Mouse (Mus musculus) liver, postnatal 0 days (tissue): Measurements from ENCODE around the gene Plxnd1. TPM values are rescaled to one million over a fixed set of nuclear protein-coding genes. Genes with fewer than 3 reads are reported as not detected.

Source experiments
- ATAC-seq: fragments of 200-750 bp; cut with Nextera tagmentation; 2 replicates; pipeline ENCODE4 v1.8.0; 2017; ENCODE audit warnings: mild to moderate bottlenecking, moderate library complexity
- DNase-seq: peaks from one replicate; pipeline ENCODE4 v3.0.0-alpha.2; 2016
- H3K27ac ChIP-seq: fragments of 300-500 bp; sonication (generic); 2 replicates; pipeline ENCODE4 v1.5.1; 2014; ENCODE audit warnings: antibody characterized with exemption, moderate library complexity, mild to moderate bottlenecking, low read depth
- H3K27me3 ChIP-seq: fragments of 300-500 bp; sonication (generic); 2 replicates; pipeline ENCODE4 v1.6.1; 2014; ENCODE audit warnings: low read length, control low read depth, mixed read lengths; ENCODE audit not compliant: insufficient read depth
- H3K36me3 ChIP-seq: fragments of 300-500 bp; sonication (generic); replicated peaks from 2 replicates; pipeline ENCODE4 v1.6.1; 2014; ENCODE audit warnings: mild to moderate bottlenecking, control low read depth, low read length, moderate library complexity, mixed read lengths; ENCODE audit not compliant: insufficient read depth
- H3K4me1 ChIP-seq: fragments of 300-500 bp; sonication (generic); 2 replicates; pipeline ENCODE4 v1.6.1; 2014; ENCODE audit warnings: antibody characterized with exemption, mild to moderate bottlenecking, control low read depth; ENCODE audit not compliant: insufficient read depth
- H3K4me2 ChIP-seq: fragments of 300-500 bp; sonication (generic); 2 replicates; pipeline ENCODE4 v1.6.1; 2014; ENCODE audit warnings: low read depth, mild to moderate bottlenecking, low read length, moderate library complexity, mixed read lengths
- H3K4me3 ChIP-seq: fragments of 300-500 bp; sonication (generic); 2 replicates; pipeline ENCODE4 v1.5.1; 2014; ENCODE audit warnings: low read depth, low read length
- H3K9ac ChIP-seq: fragments of 300-500 bp; sonication (generic); replicated peaks from 2 replicates; pipeline ENCODE4 v1.6.1; 2014; ENCODE audit warnings: mild to moderate bottlenecking, moderate library complexity
- H3K9me3 ChIP-seq: fragments of 300-500 bp; sonication (generic); 2 replicates; pipeline ENCODE4 v1.6.1; 2016; ENCODE audit warnings: mild to moderate bottlenecking, control low read depth, low read length, mixed read lengths
- CTCF ChIP-seq: sonication (generic); IDR thresholded peaks from 2 replicates; pipeline ENCODE4 v1.5.1; 2016; ENCODE audit warnings: antibody characterized with exemption, low read depth
- EP300 ChIP-seq: IDR thresholded peaks from 2 replicates; pipeline ENCODE4 v1.6.1; 2016; ENCODE audit warnings: antibody characterized with exemption, low read depth, mild to moderate bottlenecking
- WGBS: fragments of 180-500 bp; shearing (Covaris S2); extraction: QIAGEN DNeasy Blood & Tissue Kit; methylation state at CpG from one replicate; pipeline ENCODE4 v1.1.7; 2014; ENCODE audit not compliant: insufficient replicate concordance; 5-methylcytosine and 5-hydroxymethylcytosine counted together
- polyA plus RNA-seq: library from polyadenylated mRNA; unstranded; fragments of >200 nt; fragmentation: Nextera tagmentation; extraction: Ambion mirVana; gene quantifications from 2 replicates; pipeline ENCODE4 v1.2.1, GENCODE M21; 2015

Plxnd1 gene
- polyA plus RNA-seq, 1 experiment from 2014 or later, result 8.7 TPM

DNA sequence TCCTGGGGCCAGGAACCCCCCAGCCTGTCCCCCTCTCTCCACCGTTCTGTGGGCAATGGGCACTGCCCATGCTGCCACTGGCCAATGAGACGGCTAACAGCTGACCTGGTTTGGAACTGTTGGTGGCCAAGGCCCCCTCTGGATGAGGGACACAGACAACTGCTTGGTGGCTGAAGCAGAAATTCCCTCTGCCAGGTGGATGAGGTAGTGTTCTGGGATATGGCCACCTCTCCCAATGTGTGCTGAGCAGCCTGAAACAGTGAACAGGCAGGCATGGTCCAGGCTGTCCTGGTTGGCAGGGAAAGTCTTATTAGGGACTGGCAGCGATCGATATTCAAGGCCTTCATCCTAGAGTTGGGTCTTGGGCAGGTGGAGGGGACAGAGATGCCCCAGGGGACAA is 39.6 kb downstream of the Plxnd1 start:
- H3K27me3 ChIP-seq, result no peaks in the 10 kb centered on the region
- H3K9me3 ChIP-seq, result no peaks in the 10 kb centered on the region
- H3K36me3 ChIP-seq, result no peaks in the 10 kb centered on the region
- DNase-seq (no peak), ATAC-seq (no peak)
- no peak overlapping the region for H3K4me3 ChIP-seq
- TF ChIP-seq EP300, result no peak
- no peak overlapping the region for H3K27ac ChIP-seq
- H3K4me2 ChIP-seq, result no peak overlapping the region
- peaks cover 5% of the 10 kb centered on the region for H3K4me1 ChIP-seq
- H3K9ac ChIP-seq, result no peak overlapping the region
- 86% methylated on average over 4 of the region's 4 CpGs for WGBS

DNA sequence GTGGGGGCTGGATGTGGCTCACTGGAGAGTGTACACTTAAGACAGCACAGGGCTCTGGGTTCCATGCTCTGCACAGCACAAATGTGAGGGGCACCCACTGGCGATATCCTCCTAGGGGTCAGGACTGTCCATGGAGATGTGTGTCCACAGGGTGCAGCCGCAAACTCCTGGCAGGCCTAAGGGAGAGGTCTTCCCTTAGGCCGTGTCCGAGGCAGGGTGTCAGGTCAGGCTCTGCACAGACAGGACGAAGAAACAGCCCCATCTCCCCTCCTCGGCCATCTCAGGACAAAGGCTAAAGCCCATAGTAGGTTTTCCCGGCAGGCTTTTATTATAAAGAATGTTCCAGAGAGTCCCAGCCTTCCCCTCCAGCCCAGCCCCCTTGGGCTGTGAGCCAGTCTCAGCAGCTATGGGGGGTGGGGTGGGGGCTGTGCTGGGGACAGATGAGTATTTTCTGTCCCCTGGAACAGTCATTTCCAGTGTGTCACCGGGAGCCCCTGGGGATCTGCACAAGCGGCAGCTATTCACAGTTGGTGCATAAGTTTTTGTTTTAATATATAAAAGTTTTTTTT is 40.2 kb downstream of the Plxnd1 start:
- no peak for DNase-seq
- Histone ChIP-seq H3K4me3 (no peak overlapping the region), H3K4me2 (no peak overlapping the region), H3K27ac (no peak overlapping the region), H3K27me3 (no peaks in the 10 kb centered on the region), H3K36me3 (no peaks in the 10 kb centered on the region), H3K9ac (no peak overlapping the region), H3K9me3 (no peaks in the 10 kb centered on the region), H3K4me1 (peaks cover 5% of the 10 kb centered on the region)
- TF ChIP-seq EP300 (no peak), CTCF (no peak)
- no peak for ATAC-seq
- 83% methylated on average over 9 of the region's 9 CpGs for WGBS

DNA sequence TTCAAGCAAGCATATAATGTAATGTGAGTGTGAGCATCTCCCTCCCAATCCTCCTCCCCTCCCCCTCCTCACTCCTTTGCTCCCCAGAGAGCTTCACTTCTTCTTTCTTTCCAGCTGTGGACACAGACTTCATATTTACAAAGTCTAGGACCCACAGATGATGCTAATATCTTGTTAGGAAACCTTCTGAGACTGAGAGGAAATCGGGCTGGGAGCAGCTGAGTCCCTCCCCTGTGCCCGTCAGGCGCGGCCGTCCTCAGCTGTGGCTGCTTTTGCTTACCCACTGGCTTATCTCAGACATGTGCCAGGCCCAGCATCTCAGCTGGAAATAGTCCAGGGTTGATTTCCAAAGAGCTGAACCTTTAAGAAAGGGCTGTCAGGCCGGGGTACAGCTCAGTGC is 48.4 kb downstream of the Plxnd1 start:
- no peak overlapping the region for H3K4me3 ChIP-seq
- no peaks in the 10 kb centered on the region for H3K36me3 ChIP-seq
- H3K9me3 ChIP-seq, result no peaks in the 10 kb centered on the region
- TF ChIP-seq EP300 (no peak), CTCF (no peak)
- H3K4me1 ChIP-seq, result peaks cover 2% of the 10 kb centered on the region; the same call in 1 of the 2 replicates
- ATAC-seq (no peak), DNase-seq (no peak)
- no peak overlapping the region for H3K27ac ChIP-seq
- H3K27me3 ChIP-seq, result no peaks in the 10 kb centered on the region
- no peak overlapping the region for H3K9ac ChIP-seq
- H3K4me2 ChIP-seq, result no peak overlapping the region
- WGBS, result 19% methylated on average over 6 of the region's 6 CpGs

DNA sequence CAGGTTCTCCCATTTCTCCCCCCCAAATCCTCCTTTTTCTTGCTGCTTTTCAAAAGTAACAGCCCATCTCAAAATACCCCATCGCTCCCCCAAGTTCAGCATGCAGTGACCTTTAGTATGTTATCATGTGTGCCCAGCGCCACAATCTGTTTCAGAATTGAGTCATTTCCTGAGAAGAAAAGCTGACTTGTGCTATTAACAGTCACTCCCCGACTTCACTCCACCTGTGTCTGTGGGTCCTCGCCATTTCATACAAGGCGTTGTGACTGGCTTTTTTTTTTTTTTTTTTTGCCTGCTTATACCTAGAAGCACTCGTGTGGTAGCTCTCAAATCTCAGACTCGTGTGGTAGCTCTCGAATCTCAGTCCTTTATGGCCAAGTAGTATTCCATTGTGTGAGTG is 49.2 kb downstream of the Plxnd1 start:
- no peak overlapping the region for H3K4me2 ChIP-seq
- ATAC-seq, result no peak
- WGBS, result 42% methylated on average over 8 of the region's 8 CpGs
- H3K4me1 ChIP-seq, result peaks cover 9% of the 10 kb centered on the region
- no peak for DNase-seq
- no peaks in the 10 kb centered on the region for H3K27me3 ChIP-seq
- no peak for TF ChIP-seq EP300
- no peak for TF ChIP-seq CTCF
- no peaks in the 10 kb centered on the region for H3K9me3 ChIP-seq
- no peak overlapping the region for H3K9ac ChIP-seq
- H3K4me3 ChIP-seq, result no peak overlapping the region
- no peak overlapping the region for H3K27ac ChIP-seq
- H3K36me3 ChIP-seq, result no peaks in the 10 kb centered on the region

DNA sequence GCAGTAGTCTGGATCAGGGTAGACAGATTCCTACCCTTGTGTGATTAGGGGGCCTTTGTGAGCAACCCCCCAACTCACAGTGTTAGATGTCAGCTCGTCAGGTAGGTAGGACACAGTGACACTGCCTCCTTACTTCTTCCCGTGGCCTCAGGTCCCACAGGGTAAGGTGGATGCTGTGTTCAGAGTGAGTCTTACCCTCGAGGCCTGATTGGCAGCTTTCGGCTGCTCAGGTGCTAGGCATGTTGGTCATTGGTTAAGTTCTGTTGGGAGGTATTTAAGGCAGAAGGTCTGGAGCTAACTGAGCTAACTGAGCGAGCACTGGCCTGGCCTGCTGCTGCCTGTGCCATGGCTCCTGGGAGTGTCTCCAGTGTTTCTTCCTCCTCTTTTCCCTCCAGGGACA is 50.2 kb downstream of the Plxnd1 start, which contains the start of gene H1foo:
Gene H1foo, plus strand, starts transcription at position 301 of the 400 bp plus-strand sequence.
- WGBS, result 70% methylated on average over 5 of the region's 5 CpGs
- Histone ChIP-seq H3K4me2 (no peak within 1 kb of the TSS), H3K27ac (no peak within 1 kb of the TSS), H3K27me3 (no peaks in the 10 kb centered on the region), H3K4me1 (peaks cover 10% of the 10 kb centered on the region), H3K36me3 (no peaks in the 10 kb centered on the region), H3K9me3 (no peaks in the 10 kb centered on the region), H3K4me3 (no peak within 1 kb of the TSS), H3K9ac (no peak within 1 kb of the TSS)
- DNase-seq, result no peak
- TF ChIP-seq EP300 (no peak), CTCF (no peak)
- no peak for ATAC-seq

DNA sequence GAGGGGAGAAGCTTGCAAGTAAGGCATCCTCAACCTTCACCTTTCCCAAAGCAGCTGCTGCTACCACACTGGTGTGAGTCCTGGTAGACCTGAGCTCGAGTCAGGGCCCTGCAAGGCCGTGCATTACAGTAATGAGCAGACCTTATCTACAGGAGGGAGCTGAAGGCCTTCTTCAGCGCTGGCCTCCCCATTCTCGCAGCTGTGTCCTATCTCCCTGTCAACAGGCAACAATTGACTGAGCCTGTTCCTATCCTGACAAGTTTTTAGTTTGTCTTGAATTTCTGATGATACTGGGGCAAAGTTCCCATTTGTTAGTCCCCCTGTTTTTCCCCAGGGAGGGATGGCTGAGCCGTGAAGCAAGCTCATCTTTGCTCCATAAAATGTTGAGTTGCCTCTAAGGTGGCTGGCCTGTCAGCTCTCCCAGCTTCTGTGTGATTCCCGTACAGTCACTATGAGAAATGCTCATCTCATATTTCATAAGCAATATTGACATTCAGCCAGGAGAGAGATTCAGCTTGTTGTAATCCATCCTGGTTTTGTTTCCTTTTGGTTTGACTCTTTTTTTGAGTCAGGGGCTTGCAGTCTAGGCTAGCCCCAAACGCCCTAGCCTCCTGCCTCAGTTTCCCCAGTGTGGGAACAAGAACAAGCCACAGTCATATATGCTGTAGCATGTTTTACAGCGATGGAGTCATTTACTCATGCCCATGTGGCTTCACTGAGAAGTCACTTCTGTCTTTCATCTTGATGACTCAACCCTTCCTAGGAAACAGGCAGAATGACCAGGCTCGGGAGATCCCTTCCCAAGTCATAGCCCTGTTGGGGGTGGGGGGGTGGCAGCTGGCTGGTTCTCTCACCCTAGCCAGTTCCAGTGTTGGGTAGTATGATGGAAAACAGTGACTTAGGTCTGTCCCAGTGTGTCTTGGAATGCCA is 51.0 kb downstream of the Plxnd1 start:
- no peak for ATAC-seq
- WGBS, result 50% methylated on average over 9 of the region's 9 CpGs
- no peak for DNase-seq

More for the DNA sequence above, 51.0 kb downstream of the Plxnd1 start:
- H3K27ac ChIP-seq, result no peak overlapping the region
- H3K9me3 ChIP-seq, result no peaks in the 10 kb centered on the region
- no peaks in the 10 kb centered on the region for H3K36me3 ChIP-seq
- H3K4me1 ChIP-seq, result peaks cover 10% of the 10 kb centered on the region
- TF ChIP-seq EP300 (no peak), CTCF (no peak)
- H3K4me3 ChIP-seq, result no peak overlapping the region
- H3K4me2 ChIP-seq, result no peak overlapping the region
- H3K27me3 ChIP-seq, result no peaks in the 10 kb centered on the region
- no peak overlapping the region for H3K9ac ChIP-seq
